Mouse (Mus musculus): ENCODE data around the gene Rad23a.

GRCm38 (mm10) chr8:84837912-84838470 is 2.5 kb downstream of the Rad23a start:
- TF ChIP-seq CTCF (IDR thresholded peaks at IDR 0.05; ENCODE audit: extremely low read depth, insufficient read length, insufficient replicate concordance, low read depth, low read length) = no peak
- TF ChIP-seq POLR2A (IDR thresholded peaks at IDR 0.05; ENCODE audit: low read depth, low read length) = no peak
